ENCODE assay signal across 8 mouse cellular contexts in the genomic region with DNA sequence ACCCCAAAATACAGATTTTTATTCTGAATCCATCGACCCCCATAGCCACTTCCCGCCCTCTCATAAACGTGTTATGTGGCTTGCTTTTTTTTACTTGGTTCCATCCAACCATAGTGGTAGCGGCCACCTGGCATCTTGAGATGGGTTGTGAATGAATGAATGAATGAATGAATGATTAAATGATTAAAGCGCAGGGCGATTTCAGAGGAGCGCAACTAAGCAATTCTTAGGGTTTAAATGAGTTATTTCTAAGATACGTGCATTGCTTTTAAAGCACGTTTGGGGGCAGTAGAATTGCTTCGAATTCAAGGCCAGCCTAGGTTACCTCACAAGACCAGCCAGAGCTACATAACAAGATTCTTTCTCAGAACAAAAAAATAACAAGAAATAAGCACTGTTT. TPM values are rescaled to one million over a fixed set of nuclear protein-coding genes. Genes with fewer than 3 reads are reported as not detected.
DNase-seq lines count a peak whose midpoint lies in the region; ATAC-seq and TF ChIP-seq lines count a peak whose summit lies in the region.

No protein-coding gene starts in this region.

- peak overlapping the region; percentile 69 for H3K9ac ChIP-seq in kidney, embryonic 14.5 days (ENCODE audit: low read depth, low read length)
- peak overlapping the region; percentile 64 for H3K9ac ChIP-seq in hindbrain, embryonic 11.5 days (ENCODE audit: low read depth, low read length)

- no peak for DNase-seq in kidney, adult 8-10 months
- peak; percentile 35 for DNase-seq in hindbrain, embryonic 11.5 days (ENCODE audit: low spot score)
- no peak for DNase-seq in midbrain, embryonic 10.5 days (ENCODE audit: low spot score)
- DNase-seq in adrenal gland, postnatal 25 days, result no peak
- DNase-seq in urinary bladder, postnatal 4 days (ENCODE audit: low spot score in 2 of 2), result no peak

- peak overlapping the region; percentile 54 for H3K4me3 ChIP-seq in kidney, embryonic 14.5 days (ENCODE audit: low read length)
- H3K4me3 ChIP-seq in cortical plate, adult 2 months (ENCODE audit: insufficient read depth, low read length), result peak overlapping the region; percentile 85
- peak overlapping the region; percentile 49 for H3K4me3 ChIP-seq in hindbrain, embryonic 11.5 days (ENCODE audit: low read depth, low read length)
- peak overlapping the region; percentile 69 for H3K4me3 ChIP-seq in midbrain, embryonic 10.5 days

- no peak for TF ChIP-seq POLR2A in cortical plate, adult 2 months (IDR thresholded peaks at IDR 0.05; ENCODE audit: extremely low read depth, insufficient read depth, low read length)

- TF ChIP-seq CTCF in cortical plate, adult 2 months (IDR thresholded peaks at IDR 0.05; ENCODE audit: extremely low read depth, insufficient read depth, low read length), result no peak

- H3K4me2 ChIP-seq in kidney, embryonic 14.5 days (replicated peaks; ENCODE audit: low read depth, low read length), result peak overlapping the region; percentile 40
- peak overlapping the region; percentile 35 for H3K4me2 ChIP-seq in hindbrain, embryonic 11.5 days (replicated peaks; ENCODE audit: low read depth, low read length)

- peaks cover 18% of the 10 kb centered on the region; the same call in 1 of the 2 replicates for H3K36me3 ChIP-seq in kidney, embryonic 14.5 days (ENCODE audit: control insufficient read depth, insufficient read depth, low read length)
- no peaks in the 10 kb centered on the region for H3K36me3 ChIP-seq in hindbrain, embryonic 11.5 days (ENCODE audit: control insufficient read depth, insufficient read depth, low read length)
- peaks cover 36% of the 10 kb centered on the region for H3K36me3 ChIP-seq in midbrain, embryonic 10.5 days

- no peaks in the 10 kb centered on the region for H3K4me1 ChIP-seq in kidney, embryonic 14.5 days (ENCODE audit: control insufficient read depth, insufficient read depth, low read length)
- peaks cover 4% of the 10 kb centered on the region; the same call in 1 of the 2 replicates for H3K4me1 ChIP-seq in cortical plate, adult 2 months (ENCODE audit: control insufficient read depth, insufficient read depth, low read length)
- no peaks in the 10 kb centered on the region for H3K4me1 ChIP-seq in hindbrain, embryonic 11.5 days (replicated peaks; ENCODE audit: control insufficient read depth, insufficient read depth, low read length)
- peaks cover 8% of the 10 kb centered on the region for H3K4me1 ChIP-seq in midbrain, embryonic 10.5 days

- ATAC-seq in kidney, embryonic 14.5 days (ENCODE audit: low FRiP score, low TSS enrichment), result no peak
- ATAC-seq in CD4-positive, CD25-positive, alpha-beta regulatory T cell, adult 4 months, result peak; percentile 18
- ATAC-seq in hindbrain, embryonic 11.5 days (ENCODE audit: low FRiP score), result peak; percentile 26; the same call in 1 of the 2 replicates

- H3K27ac ChIP-seq in kidney, embryonic 14.5 days (ENCODE audit: low read depth, low read length), result peak overlapping the region; percentile 79; the same call in 1 of the 2 replicates
- peak overlapping the region; percentile 85; the same call in 1 of the 2 replicates for H3K27ac ChIP-seq in cortical plate, adult 2 months (ENCODE audit: insufficient read depth, low read length)
- peak overlapping the region; percentile 86; the same call in 1 of the 2 replicates for H3K27ac ChIP-seq in hindbrain, embryonic 11.5 days (ENCODE audit: low read depth, low read length)
- peak overlapping the region; percentile 93 for H3K27ac ChIP-seq in midbrain, embryonic 10.5 days (replicated peaks)

- 22% methylated on average over 10 of the region's 10 CpGs for WGBS in kidney, embryonic 14.5 days
- WGBS in hindbrain, embryonic 11.5 days, result 17% methylated on average over 10 of the region's 10 CpGs
- 15% methylated on average over 10 of the region's 10 CpGs for WGBS in midbrain, embryonic 10.5 days

- H3K27me3 ChIP-seq in kidney, embryonic 14.5 days (ENCODE audit: control insufficient read depth, insufficient read depth, low read length), result no peaks in the 10 kb centered on the region
- H3K27me3 ChIP-seq in hindbrain, embryonic 11.5 days (ENCODE audit: control insufficient read depth, insufficient read depth, low read length), result no peaks in the 10 kb centered on the region
- H3K27me3 ChIP-seq in midbrain, embryonic 10.5 days (ENCODE audit: low read depth, poor library complexity, severe bottlenecking), result peaks cover 43% of the 10 kb centered on the region

- H3K9me3 ChIP-seq in kidney, embryonic 14.5 days (ENCODE audit: control insufficient read depth, low read length), result no peaks in the 10 kb centered on the region
- no peaks in the 10 kb centered on the region for H3K9me3 ChIP-seq in hindbrain, embryonic 11.5 days (ENCODE audit: control insufficient read depth, low read length)
- peaks cover 4% of the 10 kb centered on the region; the same call in 1 of the 2 replicates for H3K9me3 ChIP-seq in midbrain, embryonic 10.5 days (replicated peaks)

RNA-seq across cellular contexts. Expression of gene Cstf2, which starts 0.8 kb away (rescaled TPM):
- polyA plus RNA-seq in kidney, embryonic 14.5 days (2014; fragmentation: Nextera tagmentation; extraction: Ambion mirVana), result 32.7 and 58.5 TPM in 2 replicates
- polyA plus RNA-seq in CD4-positive, CD25-positive, alpha-beta regulatory T cell, adult 4 months (2017; shearing (Covaris generic)), result 10 to 100 TPM; 29.5 to 32.8 TPM
- 107 and 122 TPM in 2 replicates for polyA plus RNA-seq in cortical plate, adult 2 months (2012; rRNA removed)
- 66.7 and 71.3 TPM in 2 replicates for polyA plus RNA-seq in hindbrain, embryonic 11.5 days (2014; fragmentation: Nextera tagmentation; extraction: Ambion mirVana)
- polyA plus RNA-seq in midbrain, embryonic 10.5 days (2016; fragmentation: Nextera tagmentation; extraction: Ambion mirVana), result 63.6 and 67.9 TPM in 2 replicates
- 32.5 and 46.5 TPM in 2 replicates for total RNA-seq in adrenal gland, postnatal 25 days (2021)
